Mouse (Mus musculus): Measurements from ENCODE around the gene Saa3.
A peak's percentile ranks its signal among the peaks of the same experiment; 100 is the strongest.
"Not testable (repeated sequence)": the region's sequence is repeated elsewhere in the genome, so short reads cannot be mapped to it uniquely, and the experiment has no call there.

Saa3 gene

GRCm38 (mm10) chr7:46710390-46710844 is 5.1 kb downstream of the Saa3 start, which contains the start of gene Saal1:
Saal1 (minus strand) TSS chr7:46710680.
- peak; percentile 86 to 87 for DNase-seq

GRCm38 (mm10) chr7:46700521-46701025 is 14.9 kb downstream of the Saa3 start:
- DNase-seq = no peak

GRCm38 (mm10) chr7:46696754-46697153 is 18.7 kb downstream of the Saa3 start:
- DNase-seq = no peak

GRCm38 (mm10) chr7:46686827-46687226 is 28.7 kb downstream of the Saa3 start:
- DNase-seq = peak; percentile 14 to 35

GRCm38 (mm10) chr7:46680732-46681131 is 34.8 kb downstream of the Saa3 start:
- no peak for DNase-seq

- DNase-seq = not testable (repeated sequence)
Measured at GRCm38 (mm10) chr7:46679044-46679443, 36.5 kb downstream of the Saa3 start.

GRCm38 (mm10) chr7:46678417-46678816 is 37.1 kb downstream of the Saa3 start:
- DNase-seq = no peak

GRCm38 (mm10) chr7:46676808-46677360 is 38.6 kb downstream of the Saa3 start:
- no peak for DNase-seq

GRCm38 (mm10) chr7:46675886-46676285 is 39.6 kb downstream of the Saa3 start:
- DNase-seq = no peak

- no peak for DNase-seq
Measured at GRCm38 (mm10) chr7:46675061-46675460, 40.4 kb downstream of the Saa3 start.

GRCm38 (mm10) chr7:46672160-46672672 is 43.3 kb downstream of the Saa3 start, which contains the start of gene Tph1:
Tph1 (minus strand) TSS chr7:46672537.
- DNase-seq = no peak

- DNase-seq = peak in 1 of 2 experiments; percentile 8
Measured at GRCm38 (mm10) chr7:46667256-46667655, 48.2 kb downstream of the Saa3 start.

- peak; percentile 10 to 25 for DNase-seq
Measured at GRCm38 (mm10) chr7:46665236-46665635, 50.3 kb downstream of the Saa3 start.

Measured in thymus, postnatal 36 days (tissue).